22 mouse cellular contexts compared by ENCODE assay signal in genomic region chr4:47244651-47245050, GRCm38 (mm10).
"Had no signal": no experiment of that assay in that cellular context is flagged by ENCODE, and none has a peak within 500 bp of the region (broad histone marks: within the 10 kb centered on the region; RNA-seq: fewer than 3 reads in every experiment).

No protein-coding gene starts in this region.

- DNase-seq: kidney, adult 8-10 months; kidney, postnatal 10 days; kidney, postnatal 36 days; left cerebral cortex, postnatal 4 days; liver, postnatal 0 days; lung, embryonic 14.5 days; right cerebral cortex, adult 18-20 months; right cerebral cortex, postnatal 14 days; right cerebral cortex, postnatal 4 days; thymus, adult 2 months; thymus, postnatal 14 days; thymus, postnatal 4 days had no signal

- H3K9me3 ChIP-seq: kidney, embryonic 15.5 days; limb, embryonic 12.5 days; limb, embryonic 15.5 days; midbrain, embryonic 12.5 days; midbrain, embryonic 15.5 days; neural tube, embryonic 12.5 days had no signal

- H3K4me2 ChIP-seq: kidney, embryonic 15.5 days; limb, embryonic 12.5 days; limb, embryonic 15.5 days; liver, embryonic 11.5 days; lung, embryonic 14.5 days; midbrain, embryonic 12.5 days; midbrain, embryonic 15.5 days; neural tube, embryonic 12.5 days had no signal

- H3K9ac ChIP-seq: kidney, embryonic 15.5 days; limb, embryonic 12.5 days; limb, embryonic 15.5 days; liver, embryonic 14.5 days; liver, postnatal 0 days; lung, embryonic 14.5 days; midbrain, embryonic 12.5 days; midbrain, embryonic 15.5 days; neural tube, embryonic 12.5 days had no signal

- ATAC-seq: liver, postnatal 0 days; midbrain, embryonic 15.5 days had no signal

- H3K27me3 ChIP-seq: kidney, embryonic 15.5 days; limb, embryonic 12.5 days; limb, embryonic 15.5 days; midbrain, embryonic 12.5 days; midbrain, embryonic 15.5 days; neural tube, embryonic 12.5 days had no signal

- H3K36me3 ChIP-seq: kidney, embryonic 15.5 days; limb, embryonic 12.5 days; limb, embryonic 15.5 days; midbrain, embryonic 12.5 days; midbrain, embryonic 15.5 days; neural tube, embryonic 12.5 days had no signal

- H3K27ac ChIP-seq: kidney, embryonic 15.5 days; limb, embryonic 12.5 days; limb, embryonic 15.5 days; liver, embryonic 14.5 days; macrophage; midbrain, embryonic 12.5 days; midbrain, embryonic 15.5 days; neural tube, embryonic 12.5 days; stomach, postnatal 0 days had no signal

- H3K4me1 ChIP-seq: limb, embryonic 12.5 days; midbrain, embryonic 15.5 days; neural tube, embryonic 12.5 days had no signal

- H3K4me3 ChIP-seq: kidney, embryonic 15.5 days; limb, embryonic 12.5 days; limb, embryonic 15.5 days; midbrain, embryonic 12.5 days; midbrain, embryonic 15.5 days; neural tube, embryonic 12.5 days had no signal
